Mouse (Mus musculus) kidney, postnatal 25 days (tissue): ENCODE results near the gene Itpkb.
A peak's percentile ranks its signal among the peaks of the same experiment; 100 is the strongest.
"Not testable (repeated sequence)": the region's sequence is repeated elsewhere in the genome, so short reads cannot be mapped to it uniquely, and the experiment has no call there.

Source experiments
- DNase-seq, 2 experiments: peaks; one replicate each; pipeline ENCODE4 v3.0.0; 2021; ENCODE audit warnings: mixed read lengths in 2 of 2

Gene Itpkb

DNA sequence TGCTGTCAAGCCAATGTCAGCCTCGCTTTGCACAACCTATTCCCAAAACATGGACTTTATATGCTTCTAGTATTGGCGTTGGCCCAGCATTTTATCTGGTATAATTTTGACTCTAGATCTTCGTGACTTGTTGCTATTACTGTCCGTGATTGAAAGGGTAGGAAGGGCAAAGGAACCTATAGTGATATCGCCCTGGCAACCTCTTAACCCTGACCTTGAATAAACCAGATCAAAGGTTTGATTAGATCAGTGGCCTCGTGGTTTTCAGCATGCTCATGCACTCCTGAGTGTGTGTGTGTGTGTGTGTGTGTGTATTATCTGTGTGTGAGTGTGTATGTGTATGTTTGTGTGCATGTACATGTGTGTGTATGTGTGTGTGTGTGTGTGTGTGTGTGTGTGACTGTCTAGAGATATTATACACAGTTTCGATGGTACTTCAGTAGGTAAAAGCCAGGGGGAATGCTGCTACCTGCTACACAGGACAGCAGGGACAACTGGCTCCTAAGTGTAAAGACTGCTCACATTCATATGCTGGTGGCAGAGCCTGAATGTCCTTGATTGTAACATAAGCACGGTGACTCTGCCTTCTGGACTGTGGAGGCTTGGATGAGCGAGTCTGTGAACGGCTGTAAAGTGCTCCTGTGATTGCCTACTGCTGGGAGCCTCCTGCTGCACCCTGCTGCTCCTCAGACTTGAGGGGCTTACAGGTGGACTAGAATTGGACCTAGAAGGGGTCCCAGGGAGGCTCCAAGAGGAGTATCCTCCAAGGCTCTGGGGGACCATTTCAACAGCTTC lies 40.8 kb downstream of the Itpkb start:
- DNase-seq: no peak

- not testable (repeated sequence) for DNase-seq
Observed at GRCm38 (mm10) chr1:180372258-180372657, 42.0 kb downstream of the Itpkb start.

- no peak for DNase-seq
Observed at GRCm38 (mm10) chr1:180376598-180376997, 46.3 kb downstream of the Itpkb start.

GRCm38 (mm10) chr1:180379559-180379958 lies 49.3 kb downstream of the Itpkb start:
- no peak for DNase-seq

DNA sequence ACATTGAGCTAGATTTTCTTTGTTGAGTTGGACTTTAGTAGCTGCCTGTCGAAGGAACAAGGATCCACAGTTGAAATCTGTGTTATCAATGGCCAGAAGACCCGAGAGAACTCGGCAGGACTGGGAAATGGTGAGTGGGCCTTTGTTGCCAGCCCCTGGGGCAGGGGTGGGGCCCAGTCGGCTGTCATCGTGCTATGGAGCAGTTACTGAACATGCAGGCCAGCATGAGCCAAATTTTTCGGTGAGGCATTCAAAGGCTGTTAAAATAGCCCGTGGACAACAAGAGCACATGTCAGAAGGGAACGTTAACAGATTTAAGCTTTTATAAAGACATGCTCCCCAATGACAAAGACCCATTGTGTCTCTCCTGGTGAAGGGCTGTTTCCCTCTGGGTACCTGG lies 52.1 kb downstream of the Itpkb start:
- DNase-seq: no peak

DNA sequence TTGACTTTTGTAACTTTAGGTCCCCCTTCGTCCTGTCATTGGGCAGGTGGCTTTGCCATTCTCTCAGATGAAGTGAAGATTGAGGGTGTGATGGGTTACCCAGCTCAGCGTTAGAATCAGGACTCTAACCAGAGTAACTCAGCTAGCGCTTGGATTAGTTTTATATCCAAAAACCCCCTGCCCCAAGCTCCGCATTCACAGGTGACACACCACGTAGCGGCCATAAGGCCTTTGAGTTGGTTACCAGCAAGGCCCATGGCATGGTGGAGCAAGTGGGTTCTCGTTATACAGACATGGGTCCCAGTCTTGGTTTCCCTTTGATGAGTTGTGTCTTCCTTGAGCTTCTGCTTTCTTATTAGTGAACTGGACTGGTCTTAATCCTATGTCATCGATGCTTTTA lies 53.6 kb downstream of the Itpkb start:
- no peak for DNase-seq

DNA sequence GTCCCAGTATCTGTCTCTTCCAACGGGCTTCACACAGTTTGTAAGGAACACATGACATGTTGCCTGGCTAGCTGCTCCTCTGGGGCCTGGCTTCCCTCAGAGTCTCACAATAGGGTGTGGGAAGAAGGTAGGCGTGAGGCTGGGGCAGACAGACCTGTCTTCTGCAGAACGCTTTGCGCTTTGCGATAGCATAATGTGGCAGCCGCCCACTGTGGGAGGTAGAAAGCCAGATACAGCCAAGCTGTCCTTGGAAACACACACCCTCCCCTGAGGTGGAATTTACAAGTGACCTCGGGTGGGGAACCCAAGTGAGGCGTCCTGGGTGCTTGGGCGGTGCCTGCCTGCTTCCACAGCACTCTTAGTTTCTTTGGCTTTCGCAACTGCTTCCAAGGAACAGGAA lies 54.2 kb downstream of the Itpkb start:
- DNase-seq: no peak

DNA sequence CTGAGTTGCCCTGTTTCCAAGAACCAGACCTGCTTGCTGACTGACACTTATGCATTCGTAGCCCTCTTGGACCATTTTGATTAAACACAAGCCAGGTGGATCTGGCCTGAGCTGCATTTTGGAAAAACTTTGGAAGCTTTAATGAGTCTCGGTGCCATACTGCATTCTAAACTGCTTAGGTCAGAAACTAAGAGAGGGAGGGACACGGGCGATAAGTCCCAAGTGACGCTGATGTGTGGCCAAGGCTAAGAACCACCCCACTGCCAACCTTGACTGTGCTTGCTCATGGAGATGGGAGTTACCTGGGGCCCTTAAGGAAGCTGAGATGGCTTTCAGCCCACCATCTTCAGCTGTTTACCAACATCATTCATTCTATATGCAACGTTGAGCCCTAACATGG lies 55.0 kb downstream of the Itpkb start:
- DNase-seq: peak in 1 of 2 experiments; percentile 68

DNA sequence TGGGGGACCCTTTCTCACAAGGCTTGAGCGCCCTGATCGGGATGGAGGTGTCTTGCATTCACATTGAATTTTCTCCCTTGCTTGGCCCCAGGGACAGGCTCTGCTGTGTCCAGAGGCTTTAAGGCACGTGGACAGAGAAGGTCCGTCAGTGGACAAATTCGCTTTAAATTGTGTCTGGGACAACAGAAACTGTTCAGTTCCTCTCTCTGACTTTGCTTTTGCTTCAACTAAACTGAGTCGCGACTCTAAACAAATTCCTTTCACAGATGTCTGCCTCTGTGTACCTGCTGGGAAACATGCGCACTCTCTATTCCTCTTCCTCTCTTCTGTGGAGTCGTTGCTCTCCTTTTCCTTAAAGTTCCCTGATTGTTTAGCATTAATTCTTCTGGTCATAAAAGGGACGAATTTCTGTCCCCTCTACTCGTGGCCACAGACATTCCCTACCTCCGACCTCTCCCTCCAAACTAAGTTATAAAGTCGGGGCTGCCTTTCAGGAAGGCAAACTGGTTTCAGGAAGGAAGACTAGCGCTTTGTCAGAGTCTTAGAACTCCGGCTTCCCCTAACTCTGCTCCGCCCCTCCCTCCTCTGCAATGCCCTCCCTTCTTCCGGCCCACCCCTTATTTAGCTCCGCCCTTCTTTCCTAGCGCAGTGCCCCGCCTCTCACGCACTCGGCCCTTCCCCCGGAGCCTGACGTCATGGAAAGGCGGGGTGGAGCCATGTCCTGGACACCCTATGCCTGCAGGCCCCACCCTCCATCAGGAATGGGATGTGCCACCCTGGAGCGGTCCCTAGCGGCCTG lies 56.9 kb downstream of the Itpkb start:
- DNase-seq: peak; percentile 99 to 100

GRCm38 (mm10) chr1:180387750-180388480 lies 57.6 kb downstream of the Itpkb start:
- DNase-seq: no peak

DNA sequence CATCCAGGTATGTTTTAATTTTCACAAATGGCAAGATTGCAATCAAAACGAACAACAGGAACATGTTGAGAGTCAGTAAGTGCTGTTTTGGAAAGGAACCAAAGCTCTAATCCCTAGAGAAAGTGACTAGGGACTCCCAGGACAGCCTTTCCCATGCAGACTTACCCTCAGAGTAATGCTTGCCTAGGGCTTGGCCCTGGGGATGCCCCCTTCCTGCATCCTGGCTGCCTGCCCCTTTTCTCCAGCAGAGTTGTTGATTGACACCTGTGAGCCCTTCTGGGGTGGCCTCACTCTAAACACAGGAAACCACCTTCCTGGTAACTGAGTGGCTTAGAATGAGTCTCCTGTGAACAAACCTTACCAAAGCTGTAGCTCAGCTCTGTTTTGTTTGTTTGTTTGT lies 58.2 kb downstream of the Itpkb start:
- no peak for DNase-seq

DNA sequence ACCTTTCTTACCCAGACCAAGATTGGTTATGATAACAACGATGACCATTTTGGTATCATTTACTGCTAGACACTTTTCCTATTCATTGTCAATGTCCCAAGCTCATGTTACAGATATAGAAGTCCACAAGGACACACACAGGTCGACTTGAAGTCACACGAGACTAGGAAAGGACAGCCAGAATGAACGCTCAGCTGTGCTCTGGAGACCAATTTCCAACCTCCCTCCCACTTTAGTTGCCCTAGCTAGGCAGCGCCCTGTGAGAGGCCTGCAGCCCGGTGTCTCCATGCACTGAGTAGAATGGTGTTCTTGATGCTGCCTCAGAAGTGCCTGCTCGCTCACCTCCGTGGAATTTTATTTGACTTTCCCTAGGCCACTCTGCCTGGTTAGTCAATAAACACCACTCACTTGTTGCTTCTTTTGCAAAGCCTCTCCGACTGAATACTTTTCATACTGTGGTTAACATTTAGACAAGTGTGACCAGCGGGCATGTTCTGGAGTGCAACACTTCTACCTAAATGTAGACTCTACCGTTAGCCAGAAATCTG lies 59.0 kb downstream of the Itpkb start:
- not testable (repeated sequence) for DNase-seq

DNA sequence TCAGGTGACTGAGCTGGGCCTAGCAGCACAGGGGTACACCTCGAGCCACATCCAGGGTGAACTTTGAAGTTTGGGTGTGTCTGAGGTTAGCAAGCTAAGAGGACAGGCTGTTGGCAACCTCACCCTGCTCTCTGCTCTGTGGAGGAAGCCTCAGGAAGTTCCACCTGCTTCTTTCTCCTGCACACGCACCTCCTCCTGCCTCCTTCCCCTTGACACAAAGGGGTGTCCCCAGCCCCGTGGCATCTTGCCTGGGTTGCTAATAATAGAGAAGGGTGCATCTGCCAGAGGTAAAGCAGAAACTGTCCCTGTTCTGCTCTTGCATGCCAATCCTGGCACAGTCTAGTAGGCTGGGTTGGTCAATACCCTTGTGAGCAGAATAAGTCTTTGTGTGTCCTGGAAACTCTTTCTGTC lies 60.0 kb downstream of the Itpkb start:
- DNase-seq: peak; percentile 60 to 84

DNA sequence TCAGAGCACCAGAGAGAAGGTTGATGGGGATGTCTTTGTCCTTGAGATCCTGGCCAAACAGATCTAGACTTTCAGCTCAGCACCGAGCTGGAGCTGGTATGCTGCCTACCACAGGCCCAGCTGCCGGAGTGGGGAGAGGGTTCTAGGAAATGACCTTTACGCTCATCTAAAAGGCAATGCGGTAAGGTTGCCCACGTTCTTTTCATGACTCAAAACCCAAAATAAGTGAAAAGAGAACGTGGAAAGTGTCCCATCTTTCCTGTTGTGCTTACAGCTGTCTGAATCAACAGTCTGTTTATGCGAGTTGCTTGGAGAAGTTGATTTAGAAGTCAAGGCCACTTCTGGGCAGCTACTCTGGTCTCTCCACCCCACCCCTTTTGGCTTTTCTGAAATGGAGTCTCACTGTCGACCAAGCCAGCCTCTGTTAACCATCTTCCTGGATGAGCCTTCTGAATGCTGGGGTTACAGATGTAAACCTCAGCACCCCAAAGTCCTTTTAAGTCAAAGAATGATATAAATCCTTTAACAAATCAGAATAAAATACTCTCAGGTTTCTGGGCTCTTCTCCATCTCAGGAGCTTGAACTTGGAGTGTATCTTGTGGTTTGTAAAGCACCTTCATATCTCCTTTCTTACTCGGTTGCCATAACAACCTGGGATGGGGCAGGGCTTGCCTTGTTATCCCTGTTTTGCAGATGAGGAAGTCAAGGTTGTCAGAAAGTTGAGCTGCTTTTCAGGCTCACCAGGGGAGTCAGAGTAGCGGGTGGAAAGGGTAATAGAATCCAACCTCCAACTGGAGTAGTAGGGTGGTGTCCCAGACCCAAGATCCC lies 60.7 kb downstream of the Itpkb start:
- no peak for DNase-seq

DNA sequence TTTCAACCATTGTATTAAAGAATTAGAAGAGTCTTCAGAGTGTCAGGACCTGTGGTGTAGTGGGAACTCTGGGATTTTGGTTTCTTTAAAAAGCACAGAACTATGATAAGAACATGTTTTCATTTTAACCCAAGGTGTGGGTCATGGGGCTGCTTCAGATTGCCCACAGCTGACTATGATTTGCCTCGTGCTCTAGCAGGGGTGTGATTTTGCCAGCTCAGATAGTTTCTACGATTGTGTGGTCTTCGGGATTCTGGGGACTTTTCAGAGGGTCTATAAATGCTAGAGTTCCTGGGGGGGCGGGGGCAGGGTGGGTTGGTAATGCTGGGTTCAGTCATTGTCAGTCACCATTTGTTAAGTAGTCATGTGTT lies 61.3 kb downstream of the Itpkb start:
- no peak for DNase-seq

DNA sequence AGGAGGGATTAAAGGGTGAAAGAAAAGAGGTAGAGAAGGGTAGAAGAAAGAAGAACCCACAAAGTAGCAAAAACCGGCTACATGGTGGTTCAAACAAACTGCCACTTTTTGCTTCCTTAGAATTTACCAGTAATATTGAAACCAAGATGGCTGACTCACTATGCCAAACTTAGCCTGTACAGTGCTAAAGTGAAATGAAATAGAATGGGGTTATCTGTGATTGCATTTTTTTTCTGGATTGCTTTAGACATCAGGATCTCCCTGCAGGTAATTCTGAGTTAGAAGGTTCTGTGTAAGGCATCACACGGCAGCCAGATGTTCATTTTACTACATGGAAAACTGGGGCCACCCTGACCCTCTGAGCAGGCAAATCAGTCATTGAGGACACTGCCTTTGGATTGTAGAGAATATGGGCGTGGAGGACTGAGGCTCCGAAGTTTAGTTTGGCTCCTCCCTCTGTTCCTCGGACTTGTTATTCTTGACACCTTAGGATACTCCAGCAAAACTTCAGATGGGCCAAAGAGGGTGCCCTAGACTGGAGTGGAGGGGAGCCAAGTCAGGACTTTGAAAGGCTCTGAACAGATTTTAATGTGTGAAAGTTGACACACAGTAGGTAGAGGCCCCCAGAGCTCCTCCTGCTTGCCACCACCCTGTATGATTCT lies 62.0 kb downstream of the Itpkb start:
- DNase-seq: no peak

GRCm38 (mm10) chr1:180393017-180393797 lies 62.9 kb downstream of the Itpkb start:
- no peak for DNase-seq

DNA sequence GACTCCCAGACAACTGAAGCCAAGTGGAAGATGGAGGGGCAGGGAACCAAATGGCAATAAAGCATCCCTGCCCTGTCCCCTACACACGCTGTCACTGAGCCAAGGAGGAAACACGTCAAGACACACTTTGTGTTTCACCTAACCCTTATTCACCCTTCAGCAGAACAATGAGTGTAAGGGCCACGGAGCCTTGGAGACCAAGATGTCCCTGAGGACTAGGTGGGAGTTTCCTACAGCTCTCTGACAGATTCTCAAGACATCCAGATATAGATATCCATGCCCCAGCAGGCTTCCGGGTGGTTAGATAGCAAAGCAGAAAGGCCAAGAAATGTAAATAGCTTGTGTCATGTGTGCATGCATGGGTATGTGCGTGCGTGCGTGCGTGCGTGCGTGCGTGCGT lies 63.6 kb downstream of the Itpkb start:
- DNase-seq: peak; percentile 58 to 80

DNA sequence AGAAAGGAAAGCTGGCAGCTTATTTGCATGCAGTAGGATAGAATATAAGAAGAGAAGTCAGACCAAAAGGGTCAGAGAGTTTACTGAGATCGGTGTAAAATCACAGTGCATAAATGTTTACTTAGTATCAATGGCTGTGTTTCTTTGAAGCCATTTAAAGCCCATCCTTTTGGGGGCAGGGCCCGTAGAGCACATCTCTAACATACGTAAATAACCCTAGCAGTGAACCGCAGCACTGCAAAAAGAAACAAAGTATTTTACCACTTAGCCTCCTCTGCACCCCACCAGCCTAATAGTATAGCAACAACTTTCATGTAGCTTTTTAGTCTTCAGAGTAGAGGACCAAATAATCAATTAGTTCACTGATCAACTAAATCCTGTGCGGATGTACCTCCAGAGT lies 67.4 kb downstream of the Itpkb start:
- no peak for DNase-seq

DNA sequence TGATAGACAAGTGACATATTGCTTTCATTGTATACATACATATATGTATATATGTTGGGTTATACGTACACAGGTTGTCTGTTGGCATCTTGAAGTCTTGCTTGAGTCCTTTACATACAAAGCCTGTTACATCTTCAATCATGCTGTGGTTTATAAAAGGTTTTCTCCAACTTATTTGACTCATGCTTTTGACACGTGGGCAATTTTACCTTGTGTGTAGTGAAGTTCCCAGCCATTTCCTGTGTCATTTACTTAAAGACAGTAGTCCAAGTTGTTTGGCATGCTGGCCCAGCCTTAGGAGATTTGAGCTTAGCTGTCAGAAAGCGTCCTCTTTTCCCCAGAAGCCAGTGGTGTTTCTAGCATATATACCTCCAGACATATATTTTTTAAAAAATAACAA lies 68.2 kb downstream of the Itpkb start:
- DNase-seq: no peak
